Mouse (Mus musculus): ENCODE measurements around the gene Gbp4.
"Not testable (repeated sequence)": the region's sequence is repeated elsewhere in the genome, so short reads cannot be mapped to it uniquely, and the experiment has no call there.

The Gbp4 gene

DNA sequence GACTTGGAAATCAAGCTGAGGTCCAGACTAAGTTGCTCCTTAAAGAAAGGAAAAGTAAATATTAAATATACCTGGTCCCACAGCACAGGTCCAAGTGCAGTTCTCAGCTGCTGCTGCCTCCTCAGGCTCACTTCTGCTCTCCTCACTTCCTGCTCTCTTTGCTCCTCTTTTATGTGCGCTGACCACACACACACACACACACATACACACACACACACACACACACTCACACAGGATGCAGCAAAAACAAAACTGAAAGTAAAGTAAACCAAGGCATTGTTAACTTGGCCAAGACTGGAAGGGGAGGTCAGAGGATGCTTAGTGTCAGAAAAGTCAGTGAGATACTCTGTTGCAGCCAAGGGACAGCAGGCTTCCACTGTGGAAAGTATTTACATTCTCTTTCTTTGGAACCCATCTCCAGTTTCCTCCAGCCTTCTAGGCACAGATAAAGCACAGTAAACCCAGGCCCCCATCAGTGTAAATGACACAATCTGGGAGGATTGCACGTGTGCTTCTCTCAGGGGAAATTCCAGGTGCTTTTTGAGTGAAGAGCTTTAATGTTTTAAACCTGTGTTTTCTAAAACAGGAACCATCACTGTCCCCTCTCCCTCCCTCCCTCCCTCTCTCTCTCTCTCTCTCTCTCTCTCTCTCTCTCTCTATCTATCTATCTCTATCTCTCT, at the start of gene Gbp4, which contains the start of the genes Gbp9 and Gbp8:
Gbp4 (minus strand) TSS at position 178 of the 680 bp plus-strand sequence.
Gbp9 (minus strand) TSS at position 131 of the 680 bp plus-strand sequence.
Gbp8 (minus strand) TSS at position 132 of the 680 bp plus-strand sequence.
- not testable (repeated sequence) for H3K27me3 ChIP-seq (ENCODE audit: insufficient read depth, low read length); H3K9me3 ChIP-seq (ENCODE audit: low read length); H3K36me3 ChIP-seq (ENCODE audit: insufficient read depth, low read length)
- 0 out of 2 replicates have a peak within 1 kb of the TSS, but pooled peaks have one; percentile 7 for H3K4me3 ChIP-seq (replicated peaks; ENCODE audit: low read length)
- peaks cover 37% of the 10 kb centered on the region for H3K4me1 ChIP-seq (replicated peaks; ENCODE audit: low read depth, low read length)

DNA sequence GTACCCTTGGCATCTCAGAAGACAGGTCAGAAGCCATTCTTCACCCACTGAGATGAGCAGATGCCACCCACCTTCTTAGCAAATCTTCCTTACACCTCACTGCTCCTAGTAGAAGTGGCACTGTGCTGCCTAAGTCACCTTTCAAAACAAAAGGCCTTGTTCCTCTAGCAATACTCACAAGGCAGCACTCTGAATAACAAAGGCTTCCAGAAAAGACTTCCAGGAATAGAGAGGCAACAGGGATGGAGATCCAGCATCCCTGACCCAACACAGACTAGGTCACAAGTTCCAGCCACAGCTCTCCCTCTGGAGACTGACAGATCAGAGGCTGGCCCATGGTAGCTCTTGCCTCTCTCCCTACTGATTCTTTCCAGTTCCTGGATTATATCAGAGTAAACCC, 42.1 kb upstream of the Gbp4 start:
- H3K4me1 ChIP-seq (replicated peaks; ENCODE audit: low read depth, low read length): peaks cover 28% of the 10 kb centered on the region
- TF ChIP-seq POU5F1 (IDR thresholded peaks at IDR 0.05; ENCODE audit: borderline replicate concordance, low read length): peak; percentile 48; the same call in 1 of the 2 replicates
- TF ChIP-seq NANOG (IDR thresholded peaks at IDR 0.05; ENCODE audit: borderline replicate concordance, low read length): no peak
- H3K4me3 ChIP-seq (replicated peaks; ENCODE audit: low read length): no peak overlapping the region
- no peaks in the 10 kb centered on the region for H3K36me3 ChIP-seq (ENCODE audit: insufficient read depth, low read length)
- no peaks in the 10 kb centered on the region for H3K27me3 ChIP-seq (ENCODE audit: insufficient read depth, low read length)
- H3K9me3 ChIP-seq (ENCODE audit: low read length): no peaks in the 10 kb centered on the region

DNA sequence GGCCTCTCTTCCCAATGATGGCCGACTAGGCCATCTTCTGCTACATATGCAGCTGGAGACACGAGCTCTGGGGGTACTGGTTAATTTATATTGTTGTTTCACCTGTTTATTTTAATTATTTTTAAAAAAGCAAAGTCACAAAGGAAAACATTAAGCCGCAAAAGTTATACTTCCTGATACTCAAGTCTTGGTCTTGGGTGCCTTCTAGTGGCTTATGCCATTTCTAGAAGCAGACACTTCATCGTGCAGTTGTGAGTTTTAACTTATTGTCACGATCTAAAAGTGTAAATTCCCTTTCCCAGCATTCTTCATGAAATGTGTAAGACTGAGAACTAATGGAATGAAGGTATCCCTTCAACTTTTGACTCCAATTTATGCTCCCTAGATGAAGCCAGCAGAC, 17.2 kb upstream of the Gbp4 start:
- no peaks in the 10 kb centered on the region for H3K9me3 ChIP-seq (ENCODE audit: low read length)
- H3K4me3 ChIP-seq (replicated peaks; ENCODE audit: low read length): no peak overlapping the region
- no peaks in the 10 kb centered on the region for H3K4me1 ChIP-seq (replicated peaks; ENCODE audit: low read depth, low read length)
- no peaks in the 10 kb centered on the region for H3K27me3 ChIP-seq (ENCODE audit: insufficient read depth, low read length)
- no peaks in the 10 kb centered on the region for H3K36me3 ChIP-seq (ENCODE audit: insufficient read depth, low read length)
- TF ChIP-seq POU5F1 (IDR thresholded peaks at IDR 0.05; ENCODE audit: borderline replicate concordance, low read length) (no peak), CTCF (conservative IDR thresholded peaks at IDR 0.05; ENCODE audit: low read length) (no peak), NANOG (IDR thresholded peaks at IDR 0.05; ENCODE audit: borderline replicate concordance, low read length) (no peak)

DNA sequence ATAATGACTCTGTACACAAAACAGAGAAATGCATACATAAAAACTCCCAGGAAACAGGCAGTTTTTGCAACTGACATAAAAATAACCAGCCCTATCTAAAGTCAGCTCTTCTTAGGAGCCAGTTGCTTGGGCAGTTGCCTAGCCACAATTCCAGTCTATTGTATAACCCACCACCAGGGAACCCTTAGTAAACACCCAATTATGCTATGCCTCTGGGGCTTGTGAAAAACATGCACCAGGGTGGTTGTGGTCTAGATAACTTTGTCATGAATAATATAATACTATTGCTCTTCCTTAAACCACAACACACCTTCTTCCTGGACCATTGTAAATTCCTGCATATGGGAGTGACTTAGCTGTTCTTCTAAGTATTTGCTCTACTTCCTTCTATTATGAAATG, 14.7 kb upstream of the Gbp4 start:
- Histone ChIP-seq H3K4me1 (replicated peaks; ENCODE audit: low read depth, low read length) (no peaks in the 10 kb centered on the region), H3K36me3 (ENCODE audit: insufficient read depth, low read length) (no peaks in the 10 kb centered on the region), H3K27me3 (ENCODE audit: insufficient read depth, low read length) (no peaks in the 10 kb centered on the region), H3K9me3 (ENCODE audit: low read length) (no peaks in the 10 kb centered on the region), H3K4me3 (replicated peaks; ENCODE audit: low read length) (no peak overlapping the region)
- TF ChIP-seq CTCF (conservative IDR thresholded peaks at IDR 0.05; ENCODE audit: low read length): no peak
- no peak for TF ChIP-seq POU5F1 (IDR thresholded peaks at IDR 0.05; ENCODE audit: borderline replicate concordance, low read length)
- TF ChIP-seq NANOG (IDR thresholded peaks at IDR 0.05; ENCODE audit: borderline replicate concordance, low read length): no peak

DNA sequence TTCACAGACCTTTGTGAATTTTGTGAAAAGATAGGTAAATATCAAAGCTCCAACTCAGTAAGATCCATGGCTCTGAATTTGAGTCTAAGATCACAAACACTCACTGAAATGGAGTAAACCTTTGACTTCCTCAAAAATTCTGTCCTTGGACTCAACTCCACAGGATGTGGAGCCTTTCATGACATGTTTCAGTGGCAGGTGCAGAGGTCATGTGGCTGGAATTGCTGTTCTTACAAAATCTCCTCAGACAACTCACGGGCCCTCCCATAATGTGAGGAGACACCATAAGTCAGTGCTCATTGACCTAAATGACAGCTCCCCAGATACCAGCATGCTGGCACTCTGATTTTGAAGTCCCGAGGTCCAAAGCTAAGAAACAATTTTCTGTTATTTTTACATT, 8.7 kb upstream of the Gbp4 start:
- not testable (repeated sequence) for H3K9me3 ChIP-seq (ENCODE audit: low read length); H3K27me3 ChIP-seq (ENCODE audit: insufficient read depth, low read length); H3K4me3 ChIP-seq (replicated peaks; ENCODE audit: low read length); H3K36me3 ChIP-seq (ENCODE audit: insufficient read depth, low read length)
- peaks cover 32% of the 10 kb centered on the region for H3K4me1 ChIP-seq (replicated peaks; ENCODE audit: low read depth, low read length)

DNA sequence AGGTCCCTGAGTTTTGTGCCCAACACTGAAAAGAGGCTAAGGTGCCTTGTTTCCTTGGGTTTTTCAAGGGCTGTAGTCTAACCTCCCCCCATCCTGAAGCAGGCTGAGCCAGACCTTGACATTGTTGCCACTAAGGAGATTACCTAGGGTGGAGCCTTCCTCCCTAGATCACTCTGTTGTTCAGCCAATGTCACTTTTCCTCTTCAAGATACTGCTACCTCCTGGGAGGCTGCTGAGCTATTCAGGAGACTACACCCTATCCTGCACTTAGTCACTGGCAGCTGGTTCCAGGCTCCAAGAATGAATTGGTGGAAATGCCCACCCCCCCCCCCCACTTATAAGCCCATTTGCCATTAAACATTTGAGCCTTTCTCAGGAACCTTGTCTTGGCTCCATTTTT, 7.1 kb upstream of the Gbp4 start:
- no peak overlapping the region for H3K4me3 ChIP-seq (replicated peaks; ENCODE audit: low read length)
- TF ChIP-seq NANOG (IDR thresholded peaks at IDR 0.05; ENCODE audit: borderline replicate concordance, low read length) (peak; percentile 35; the same call in 1 of the 2 replicates), CTCF (conservative IDR thresholded peaks at IDR 0.05; ENCODE audit: low read length) (no peak)
- peaks cover 7% of the 10 kb centered on the region; the same call in 1 of the 2 replicates for H3K9me3 ChIP-seq (ENCODE audit: low read length)
- H3K27me3 ChIP-seq (ENCODE audit: insufficient read depth, low read length): no peaks in the 10 kb centered on the region
- H3K36me3 ChIP-seq (ENCODE audit: insufficient read depth, low read length): peaks cover 3% of the 10 kb centered on the region; the same call in 1 of the 2 replicates
- H3K4me1 ChIP-seq (replicated peaks; ENCODE audit: low read depth, low read length): peaks cover 35% of the 10 kb centered on the region

DNA sequence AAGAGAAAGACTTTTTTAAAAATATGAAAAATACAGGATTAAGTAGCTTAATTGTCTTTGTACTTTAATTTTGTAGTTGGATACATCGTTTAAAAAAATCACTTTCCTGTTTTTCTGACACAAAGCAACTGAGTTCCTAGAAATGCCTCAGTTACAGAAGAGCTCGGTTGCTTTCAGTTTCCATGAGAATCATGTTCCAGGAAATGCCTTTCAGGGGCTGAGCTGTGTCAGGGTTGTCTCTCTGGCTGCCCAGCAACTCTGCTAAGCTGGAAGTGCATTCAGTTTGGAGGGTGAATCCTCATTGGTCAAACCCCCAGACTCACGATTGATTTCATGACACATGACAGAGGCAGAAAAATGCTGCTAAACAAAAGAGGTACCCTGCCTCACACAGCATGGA, 6.3 kb upstream of the Gbp4 start:
- H3K9me3 ChIP-seq (ENCODE audit: low read length); H3K36me3 ChIP-seq (ENCODE audit: insufficient read depth, low read length); H3K4me3 ChIP-seq (replicated peaks; ENCODE audit: low read length); H3K27me3 ChIP-seq (ENCODE audit: insufficient read depth, low read length): not testable (repeated sequence)
- H3K4me1 ChIP-seq (replicated peaks; ENCODE audit: low read depth, low read length): peaks cover 42% of the 10 kb centered on the region

DNA sequence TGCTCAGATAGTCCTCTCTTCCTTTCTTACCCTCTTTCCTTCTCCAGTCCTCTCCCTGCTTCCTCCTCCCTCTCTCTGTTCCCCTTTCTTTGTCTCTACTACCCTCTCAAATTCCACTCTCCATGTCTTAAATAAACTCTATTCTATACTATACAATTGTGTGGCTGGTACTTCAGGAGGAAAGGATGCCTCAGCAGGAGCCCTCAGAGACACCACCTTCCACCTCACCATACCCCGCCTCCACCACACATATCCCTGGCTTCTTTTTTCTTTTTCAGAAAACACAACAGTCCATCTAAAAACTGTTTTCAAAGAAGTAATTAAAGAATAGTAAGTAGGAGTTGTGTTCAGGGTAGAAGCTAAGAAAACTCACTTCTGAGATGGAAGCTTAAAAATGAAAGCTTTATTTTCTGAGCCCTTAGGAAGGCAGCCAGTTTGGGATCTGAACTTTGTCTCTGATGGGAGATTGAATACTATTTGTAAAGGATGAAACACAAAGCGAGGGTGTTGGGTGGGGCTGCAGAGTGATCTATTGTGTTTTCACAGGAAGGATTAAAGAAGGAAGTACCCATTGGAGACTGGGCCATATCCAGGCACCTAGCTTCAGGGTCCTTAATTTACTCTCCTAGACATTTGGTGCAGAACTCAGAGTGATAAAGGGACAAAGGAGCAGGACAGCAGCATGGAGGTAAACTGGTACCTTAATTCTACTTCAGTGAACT, 864 bp upstream of the Gbp4 start:
- H3K9me3 ChIP-seq (ENCODE audit: low read length): not testable (repeated sequence)
- peaks cover 42% of the 10 kb centered on the region for H3K4me1 ChIP-seq (replicated peaks; ENCODE audit: low read depth, low read length)

DNA sequence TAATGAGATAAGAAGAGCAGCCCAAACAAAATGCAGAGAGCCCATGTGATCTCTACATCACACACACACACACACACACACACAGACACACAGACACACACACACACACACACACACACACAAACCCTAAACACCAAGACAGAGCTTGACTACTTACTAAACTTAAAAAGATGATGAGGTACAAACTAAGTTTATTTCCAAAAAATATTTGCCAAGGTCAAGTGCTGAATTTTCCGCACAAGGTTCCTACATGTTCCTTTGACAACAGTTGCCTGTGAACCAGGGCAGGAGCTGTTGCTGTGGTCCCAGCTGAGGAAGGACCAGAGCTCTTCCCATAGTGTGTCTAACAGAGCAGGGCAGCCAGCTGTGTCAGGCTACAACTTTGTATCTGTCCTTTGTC, 480 bp downstream of the Gbp4 start:
- peaks cover 33% of the 10 kb centered on the region for H3K4me1 ChIP-seq (replicated peaks; ENCODE audit: low read depth, low read length)
- H3K4me3 ChIP-seq (replicated peaks; ENCODE audit: low read length): 0 out of 2 replicates have a peak overlapping the region, but pooled peaks have one; percentile 7
- H3K36me3 ChIP-seq (ENCODE audit: insufficient read depth, low read length): no peaks in the 10 kb centered on the region
- no peaks in the 10 kb centered on the region for H3K27me3 ChIP-seq (ENCODE audit: insufficient read depth, low read length)
- TF ChIP-seq POU5F1 (IDR thresholded peaks at IDR 0.05; ENCODE audit: borderline replicate concordance, low read length): no peak
- TF ChIP-seq CTCF (conservative IDR thresholded peaks at IDR 0.05; ENCODE audit: low read length): no peak
- TF ChIP-seq NANOG (IDR thresholded peaks at IDR 0.05; ENCODE audit: borderline replicate concordance, low read length): no peak
- no peaks in the 10 kb centered on the region for H3K9me3 ChIP-seq (ENCODE audit: low read length)

More for the DNA sequence above, 864 bp upstream of the Gbp4 start:
- not testable (repeated sequence) for H3K36me3 ChIP-seq (ENCODE audit: insufficient read depth, low read length); H3K27me3 ChIP-seq (ENCODE audit: insufficient read depth, low read length); H3K4me3 ChIP-seq (replicated peaks; ENCODE audit: low read length)

DNA sequence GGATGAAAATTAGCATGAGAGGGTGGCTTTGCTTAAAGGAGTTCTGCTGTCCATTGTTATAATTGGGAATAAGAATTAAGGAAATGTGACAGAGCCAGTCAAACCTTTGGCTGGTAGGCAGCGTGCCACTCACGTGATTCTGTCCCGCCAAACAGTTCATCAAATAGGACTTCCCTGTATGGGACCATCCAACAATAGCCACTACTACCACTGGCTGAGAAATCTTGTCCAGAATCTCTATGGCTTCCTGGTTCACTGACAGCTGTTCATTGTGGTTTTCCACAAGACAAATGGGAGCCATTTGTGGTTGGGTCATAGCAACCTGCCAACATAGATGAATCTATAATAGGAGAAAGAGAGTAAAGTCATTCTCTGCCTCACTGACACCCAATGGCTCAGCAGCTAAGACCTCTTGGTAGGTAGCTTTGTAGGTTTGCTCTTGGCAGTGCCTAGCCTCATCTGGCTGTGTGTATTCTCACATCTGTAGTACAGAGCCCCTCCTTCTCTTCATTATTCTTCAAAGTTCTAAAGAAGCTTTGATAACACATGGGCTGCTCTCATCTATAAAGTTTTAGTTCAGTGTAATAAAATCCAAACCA, 2.6 kb downstream of the Gbp4 start:
- H3K4me1 ChIP-seq (replicated peaks; ENCODE audit: low read depth, low read length): peaks cover 33% of the 10 kb centered on the region
- H3K9me3 ChIP-seq (ENCODE audit: low read length); H3K27me3 ChIP-seq (ENCODE audit: insufficient read depth, low read length); H3K4me3 ChIP-seq (replicated peaks; ENCODE audit: low read length); H3K36me3 ChIP-seq (ENCODE audit: insufficient read depth, low read length): not testable (repeated sequence)

DNA sequence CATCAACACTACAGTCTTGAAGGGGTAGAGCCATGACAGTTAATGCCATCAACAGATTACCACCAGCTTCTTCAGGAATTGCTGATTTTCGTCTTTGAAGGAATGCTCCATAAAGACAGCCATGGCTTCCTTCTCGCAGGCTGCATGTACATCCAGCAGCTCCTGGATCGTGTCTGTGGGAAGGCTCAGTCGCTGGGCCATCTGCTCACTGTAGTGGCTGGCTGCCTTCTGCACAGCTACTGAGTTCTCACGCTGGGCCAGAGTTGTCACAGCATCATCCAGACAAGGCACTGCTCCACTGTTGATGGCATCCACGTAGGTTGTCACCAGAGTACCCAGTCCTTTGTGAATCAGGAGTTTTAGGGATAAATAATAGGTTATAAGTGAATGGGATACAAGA, 17.7 kb downstream of the Gbp4 start:
- not testable (repeated sequence) for H3K27me3 ChIP-seq (ENCODE audit: insufficient read depth, low read length); H3K9me3 ChIP-seq (ENCODE audit: low read length); H3K4me1 ChIP-seq (replicated peaks; ENCODE audit: low read depth, low read length); H3K36me3 ChIP-seq (ENCODE audit: insufficient read depth, low read length); H3K4me3 ChIP-seq (replicated peaks; ENCODE audit: low read length)

Data from E14TG2a.4 (cell line).